Mouse (Mus musculus): ENCODE measurements around the gene Tesc. TPM values are rescaled to one million over a fixed set of nuclear protein-coding genes. Genes with fewer than 3 reads are reported as not detected.

Gene Tesc
- polyA plus RNA-seq, 1 experiment from 2014 or later, result 29.4 TPM

GRCm38 (mm10) chr5:118096317-118096716 is 68.8 kb downstream of the Tesc start:
- 86% methylated on average over 3 of the region's 3 CpGs for WGBS
- no peak overlapping the region for H3K27ac ChIP-seq
- peaks cover 29% of the 10 kb centered on the region for H3K36me3 ChIP-seq (ENCODE audit: insufficient read depth, low read length)
- H3K4me2 ChIP-seq (ENCODE audit: low read length), result no peak overlapping the region
- no peak for ATAC-seq (replicated peaks; ENCODE audit: low FRiP score, low read depth)
- DNase-seq (ENCODE audit: low spot score), result no peak
- no peaks in the 10 kb centered on the region for H3K4me1 ChIP-seq (replicated peaks; ENCODE audit: insufficient read depth, low read length)
- no peak overlapping the region for H3K4me3 ChIP-seq (replicated peaks; ENCODE audit: low read depth, low read length)
- no peaks in the 10 kb centered on the region for H3K27me3 ChIP-seq (ENCODE audit: insufficient read depth, low read length)
- TF ChIP-seq CTCF (IDR thresholded peaks at IDR 0.05; ENCODE audit: low read depth), result no peak
- no peak overlapping the region for H3K9ac ChIP-seq (ENCODE audit: low read depth, low read length)
- H3K9me3 ChIP-seq (replicated peaks; ENCODE audit: low read length), result no peaks in the 10 kb centered on the region

DNA sequence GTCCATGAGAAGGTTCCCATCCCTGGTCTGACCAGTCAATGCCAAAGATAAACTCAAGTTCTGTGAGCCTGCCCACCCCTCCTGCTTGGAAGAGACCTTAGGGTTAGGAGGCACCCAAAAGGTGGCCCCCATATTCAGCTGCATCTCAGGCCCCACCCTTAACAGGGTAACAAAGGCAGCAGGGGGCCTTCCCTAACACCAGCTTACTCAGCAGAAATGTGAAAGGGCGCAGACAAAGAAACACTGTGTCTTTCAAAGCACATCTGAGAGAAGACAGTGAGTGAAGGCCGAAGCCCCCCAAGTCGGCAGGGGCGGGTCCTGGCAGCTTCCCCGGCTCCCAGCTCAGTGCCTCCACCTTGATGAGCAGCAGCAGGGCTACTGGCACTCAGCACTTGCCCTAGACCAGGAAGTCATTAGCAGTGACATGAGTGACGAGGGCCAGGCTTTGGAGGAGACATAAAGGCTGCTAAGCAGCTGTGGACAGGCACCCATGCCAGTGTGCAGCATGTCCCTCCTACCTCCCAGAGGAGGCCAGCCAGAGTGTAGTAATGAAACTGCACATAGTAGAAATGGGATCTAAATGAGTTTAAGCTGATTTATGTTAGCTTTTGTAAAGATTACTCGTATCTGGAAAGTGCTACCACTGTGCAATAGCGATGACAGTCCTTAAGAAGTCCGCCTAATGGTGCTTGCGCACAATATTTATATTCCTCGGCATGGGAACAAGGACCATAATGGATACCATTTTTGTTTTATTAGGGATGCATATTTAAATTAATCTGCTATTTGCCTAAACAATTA is 71.7 kb downstream of the Tesc start:
- H3K4me3 ChIP-seq (replicated peaks; ENCODE audit: low read depth, low read length), result no peak overlapping the region
- no peak overlapping the region for H3K27ac ChIP-seq
- no peaks in the 10 kb centered on the region for H3K9me3 ChIP-seq (replicated peaks; ENCODE audit: low read length)
- no peaks in the 10 kb centered on the region for H3K4me1 ChIP-seq (replicated peaks; ENCODE audit: insufficient read depth, low read length)
- peaks cover 9% of the 10 kb centered on the region; the same call in 1 of the 2 replicates for H3K36me3 ChIP-seq (ENCODE audit: insufficient read depth, low read length)
- H3K9ac ChIP-seq (ENCODE audit: low read depth, low read length), result no peak overlapping the region
- no peak overlapping the region for H3K4me2 ChIP-seq (ENCODE audit: low read length)
- ATAC-seq (replicated peaks; ENCODE audit: low FRiP score, low read depth) (no peak), DNase-seq (ENCODE audit: low spot score) (no peak)
- 69% methylated on average over 11 of the region's 11 CpGs for WGBS
- no peaks in the 10 kb centered on the region for H3K27me3 ChIP-seq (ENCODE audit: insufficient read depth, low read length)
- no peak for TF ChIP-seq CTCF (IDR thresholded peaks at IDR 0.05; ENCODE audit: low read depth)

- Histone ChIP-seq H3K27ac (no peak overlapping the region), H3K4me2 (ENCODE audit: low read length) (no peak overlapping the region), H3K4me3 (replicated peaks; ENCODE audit: low read depth, low read length) (no peak overlapping the region), H3K36me3 (ENCODE audit: insufficient read depth, low read length) (peaks cover 9% of the 10 kb centered on the region; the same call in 1 of the 2 replicates), H3K4me1 (replicated peaks; ENCODE audit: insufficient read depth, low read length) (no peaks in the 10 kb centered on the region), H3K27me3 (ENCODE audit: insufficient read depth, low read length) (no peaks in the 10 kb centered on the region), H3K9ac (ENCODE audit: low read depth, low read length) (no peak overlapping the region), H3K9me3 (replicated peaks; ENCODE audit: low read length) (no peaks in the 10 kb centered on the region)
- ATAC-seq (replicated peaks; ENCODE audit: low FRiP score, low read depth), result no peak
- 71% methylated on average over 8 of the region's 8 CpGs for WGBS
- TF ChIP-seq CTCF (IDR thresholded peaks at IDR 0.05; ENCODE audit: low read depth), result no peak
- no peak for DNase-seq (ENCODE audit: low spot score)
Measured at GRCm38 (mm10) chr5:118099870-118100478, 72.4 kb downstream of the Tesc start.

DNA sequence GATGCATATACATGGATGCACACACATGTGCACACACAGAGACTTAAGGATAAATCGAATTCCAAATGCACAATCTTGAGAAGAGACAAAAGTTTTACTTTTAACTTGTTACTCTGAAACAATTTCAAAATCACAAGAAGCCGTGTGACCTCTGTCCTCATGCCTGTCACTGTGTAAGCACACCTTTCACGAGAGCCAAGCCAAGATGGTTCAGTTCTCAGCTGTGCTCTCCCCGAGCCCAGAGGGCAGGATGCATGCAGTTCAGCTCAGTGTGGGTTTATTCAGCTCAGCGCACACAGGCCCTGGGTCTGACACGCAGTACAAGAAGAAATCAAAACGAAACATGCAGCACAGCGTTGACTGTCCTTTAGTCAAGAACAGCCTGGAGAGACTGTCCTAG is 78.0 kb downstream of the Tesc start:
- ATAC-seq (replicated peaks; ENCODE audit: low FRiP score, low read depth), result no peak
- Histone ChIP-seq H3K27me3 (ENCODE audit: insufficient read depth, low read length) (no peaks in the 10 kb centered on the region), H3K4me3 (replicated peaks; ENCODE audit: low read depth, low read length) (no peak overlapping the region), H3K36me3 (ENCODE audit: insufficient read depth, low read length) (0 out of 2 replicates have a peak, but pooled peaks cover 7% of the 10 kb centered on the region), H3K4me2 (ENCODE audit: low read length) (no peak overlapping the region), H3K9me3 (replicated peaks; ENCODE audit: low read length) (no peaks in the 10 kb centered on the region), H3K4me1 (replicated peaks; ENCODE audit: insufficient read depth, low read length) (no peaks in the 10 kb centered on the region), H3K27ac (no peak overlapping the region), H3K9ac (ENCODE audit: low read depth, low read length) (no peak overlapping the region)
- 75% methylated on average over 8 of the region's 8 CpGs for WGBS
- no peak for TF ChIP-seq CTCF (IDR thresholded peaks at IDR 0.05; ENCODE audit: low read depth)
- DNase-seq (ENCODE audit: low spot score), result no peak

DNA sequence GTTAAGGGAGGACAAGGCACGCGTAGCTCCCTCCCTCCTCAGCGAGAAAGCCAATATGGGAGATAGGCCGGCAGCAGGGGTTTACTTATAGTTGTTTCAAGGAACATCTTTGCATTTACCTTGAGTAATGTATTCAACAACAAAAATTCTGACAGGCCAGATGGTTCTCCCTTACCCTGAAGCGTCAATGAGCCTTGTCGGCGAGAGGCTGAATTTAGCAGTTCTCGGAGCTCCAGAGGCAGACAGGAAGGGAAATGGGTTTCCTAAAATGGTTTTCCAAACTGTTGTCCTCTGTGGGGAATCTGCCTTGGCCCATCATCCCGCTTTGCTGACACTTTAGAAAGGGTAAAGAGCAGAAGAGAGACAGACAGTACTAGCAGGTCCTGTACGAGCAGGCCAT is 79.1 kb downstream of the Tesc start:
- H3K4me3 ChIP-seq (replicated peaks; ENCODE audit: low read depth, low read length), result no peak overlapping the region
- H3K36me3 ChIP-seq (ENCODE audit: insufficient read depth, low read length), result peaks cover 17% of the 10 kb centered on the region
- H3K9me3 ChIP-seq (replicated peaks; ENCODE audit: low read length), result no peaks in the 10 kb centered on the region
- no peak for TF ChIP-seq CTCF (IDR thresholded peaks at IDR 0.05; ENCODE audit: low read depth)
- DNase-seq (ENCODE audit: low spot score) (no peak), ATAC-seq (replicated peaks; ENCODE audit: low FRiP score, low read depth) (no peak)
- no peaks in the 10 kb centered on the region for H3K27me3 ChIP-seq (ENCODE audit: insufficient read depth, low read length)
- WGBS, result 94% methylated on average over 10 of the region's 10 CpGs
- no peak overlapping the region for H3K27ac ChIP-seq
- H3K9ac ChIP-seq (ENCODE audit: low read depth, low read length), result no peak overlapping the region
- H3K4me2 ChIP-seq (ENCODE audit: low read length), result no peak overlapping the region
- no peaks in the 10 kb centered on the region for H3K4me1 ChIP-seq (replicated peaks; ENCODE audit: insufficient read depth, low read length)

GRCm38 (mm10) chr5:118108124-118108793 is 80.7 kb downstream of the Tesc start:
- TF ChIP-seq CTCF (IDR thresholded peaks at IDR 0.05; ENCODE audit: low read depth), result no peak
- no peaks in the 10 kb centered on the region for H3K27me3 ChIP-seq (ENCODE audit: insufficient read depth, low read length)
- peaks cover 22% of the 10 kb centered on the region for H3K36me3 ChIP-seq (ENCODE audit: insufficient read depth, low read length)
- 72% methylated on average over 17 of the region's 17 CpGs for WGBS
- no peak overlapping the region for H3K9ac ChIP-seq (ENCODE audit: low read depth, low read length)
- H3K27ac ChIP-seq, result no peak overlapping the region
- no peaks in the 10 kb centered on the region for H3K4me1 ChIP-seq (replicated peaks; ENCODE audit: insufficient read depth, low read length)
- H3K4me3 ChIP-seq (replicated peaks; ENCODE audit: low read depth, low read length), result no peak overlapping the region
- H3K9me3 ChIP-seq (replicated peaks; ENCODE audit: low read length), result no peaks in the 10 kb centered on the region
- H3K4me2 ChIP-seq (ENCODE audit: low read length), result no peak overlapping the region
- no peak for ATAC-seq (replicated peaks; ENCODE audit: low FRiP score, low read depth)
- no peak for DNase-seq (ENCODE audit: low spot score)
